Mouse (Mus musculus) hindbrain, embryonic 13.5 days (tissue): ENCODE results near the gene Mcm2. TPM values are rescaled to one million over a fixed set of nuclear protein-coding genes. Genes with fewer than 3 reads are reported as not detected.
A peak's percentile ranks its signal among the peaks of the same experiment; 100 is the strongest.

Source experiments
- ATAC-seq: fragments of 200-750 bp; cut with Nextera tagmentation; 2 replicates; pipeline ENCODE4 v1.8.0; 2017; ENCODE audit warnings: moderate TSS enrichment; ENCODE audit not compliant: low FRiP score
- H3K27ac ChIP-seq: fragments of 300-500 bp; sonication (generic); 2 replicates; pipeline ENCODE4 v1.5.1; 2015; ENCODE audit warnings: inconsistent platforms, mild to moderate bottlenecking, moderate library complexity
- H3K27me3 ChIP-seq: fragments of 300-500 bp; sonication (generic); 2 replicates; pipeline ENCODE4 v1.6.1; 2015; ENCODE audit warnings: mild to moderate bottlenecking, inconsistent platforms
- H3K36me3 ChIP-seq: fragments of 300-500 bp; sonication (generic); 2 replicates; pipeline ENCODE4 v1.6.1; 2015; ENCODE audit warnings: mild to moderate bottlenecking, inconsistent platforms
- H3K4me1 ChIP-seq: fragments of 300-500 bp; sonication (generic); replicated peaks from 2 replicates; pipeline ENCODE4 v1.6.1; 2015; ENCODE audit warnings: inconsistent platforms
- H3K4me2 ChIP-seq: fragments of 300-500 bp; sonication (generic); 2 replicates; pipeline ENCODE4 v1.6.1; 2015; ENCODE audit warnings: inconsistent platforms, mild to moderate bottlenecking, moderate library complexity
- H3K4me3 ChIP-seq: fragments of 300-500 bp; sonication (generic); 2 replicates; pipeline ENCODE4 v1.5.1; 2015; ENCODE audit warnings: mild to moderate bottlenecking, inconsistent platforms
- H3K9ac ChIP-seq: fragments of 300-500 bp; sonication (generic); 2 replicates; pipeline ENCODE4 v1.6.1; 2015; ENCODE audit warnings: mild to moderate bottlenecking, inconsistent platforms
- H3K9me3 ChIP-seq: fragments of 300-500 bp; sonication (generic); 2 replicates; pipeline ENCODE4 v1.6.1; 2016; ENCODE audit warnings: inconsistent platforms
- WGBS: fragments of 180-500 bp; shearing (Covaris S2); methylation state at CpG from one replicate; pipeline ENCODE4 v1.1.7; 2015; 5-methylcytosine and 5-hydroxymethylcytosine counted together
- polyA plus RNA-seq: library from polyadenylated mRNA; unstranded; fragments of >200 nt; fragmentation: Nextera tagmentation; extraction: Ambion mirVana; gene quantifications from 2 replicates; pipeline ENCODE4 v1.2.1, GENCODE M21; 2015

Gene Mcm2
- polyA plus RNA-seq, 1 experiment from 2014 or later, result 43.7 TPM

DNA sequence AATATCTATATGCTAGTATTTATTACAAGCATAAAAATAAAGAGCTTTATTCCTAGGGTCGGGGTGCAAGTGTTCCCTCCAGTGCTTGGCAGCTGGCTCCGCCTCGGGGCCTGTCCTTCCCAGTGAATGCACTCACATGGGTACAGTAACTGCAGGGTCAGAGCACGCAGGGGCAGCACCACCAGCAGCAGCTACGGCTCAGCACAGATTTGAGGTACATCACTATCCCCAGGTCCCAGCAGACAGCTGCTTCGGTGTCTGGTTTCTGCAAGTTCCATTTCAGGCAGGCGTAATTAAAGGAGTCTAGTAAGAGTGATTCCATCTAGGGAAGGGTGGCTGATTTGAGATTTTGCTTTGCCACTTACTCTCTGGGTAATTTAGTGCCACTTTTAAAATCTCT lies 40.2 kb downstream of the Mcm2 start:
- ATAC-seq, result no peak
- Histone ChIP-seq H3K27ac (no peak overlapping the region; the same call in 1 of the 2 replicates), H3K4me1 (peaks cover 18% of the 10 kb centered on the region; the same call in 1 of the 2 replicates), H3K9ac (no peak overlapping the region), H3K9me3 (no peaks in the 10 kb centered on the region), H3K4me3 (no peak overlapping the region), H3K27me3 (no peaks in the 10 kb centered on the region), H3K36me3 (peaks cover 89% of the 10 kb centered on the region), H3K4me2 (no peak overlapping the region)
- 63% methylated on average over 7 of the region's 7 CpGs for WGBS

GRCm38 (mm10) chr6:88857830-88858229 lies 40.8 kb downstream of the Mcm2 start:
- H3K36me3 ChIP-seq, result peaks cover 89% of the 10 kb centered on the region
- 88% methylated on average over 6 of the region's 6 CpGs for WGBS

DNA sequence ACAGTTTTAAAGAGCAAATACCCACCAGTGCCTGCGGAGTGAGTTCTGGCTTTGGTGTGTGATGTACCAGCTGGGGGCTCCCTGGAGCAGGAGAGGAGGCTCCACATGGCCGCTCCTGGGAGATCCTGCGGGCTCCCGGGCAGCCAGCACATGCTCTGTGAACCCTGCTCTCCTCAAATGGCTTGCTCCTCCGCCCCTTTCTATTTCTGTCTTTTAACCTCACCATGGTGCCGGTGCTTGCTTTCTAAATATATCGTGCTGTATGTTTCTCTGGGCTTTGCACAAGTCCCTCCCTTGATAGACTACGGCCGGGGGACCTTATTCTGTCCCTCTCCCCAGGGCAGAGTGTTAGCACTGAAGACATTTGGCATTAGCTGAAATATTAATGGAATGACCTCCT lies 41.3 kb downstream of the Mcm2 start:
- Histone ChIP-seq H3K4me1 (peaks cover 21% of the 10 kb centered on the region; the same call in 1 of the 2 replicates), H3K9me3 (no peaks in the 10 kb centered on the region), H3K4me2 (no peak overlapping the region), H3K4me3 (no peak overlapping the region), H3K9ac (no peak overlapping the region), H3K27me3 (no peaks in the 10 kb centered on the region), H3K27ac (no peak overlapping the region), H3K36me3 (peaks cover 87% of the 10 kb centered on the region)
- ATAC-seq, result no peak
- 46% methylated on average over 9 of the region's 9 CpGs for WGBS

More at GRCm38 (mm10) chr6:88857830-88858229, 40.8 kb downstream of the Mcm2 start:
- no peaks in the 10 kb centered on the region for H3K9me3 ChIP-seq
- no peak overlapping the region for H3K27ac ChIP-seq
- H3K4me3 ChIP-seq, result no peak overlapping the region
- no peaks in the 10 kb centered on the region for H3K27me3 ChIP-seq
- no peak for ATAC-seq
- H3K9ac ChIP-seq, result no peak overlapping the region
- H3K4me1 ChIP-seq, result peaks cover 21% of the 10 kb centered on the region; the same call in 1 of the 2 replicates
- no peak overlapping the region for H3K4me2 ChIP-seq

- ATAC-seq, result 0 out of 2 replicates have a peak, but pooled peaks have one; percentile 25
- 28% methylated on average over 5 of the region's 5 CpGs for WGBS
- Histone ChIP-seq H3K4me3 (no peak overlapping the region), H3K4me1 (peaks cover 21% of the 10 kb centered on the region; the same call in 1 of the 2 replicates), H3K9me3 (no peaks in the 10 kb centered on the region), H3K27me3 (no peaks in the 10 kb centered on the region), H3K27ac (no peak overlapping the region), H3K36me3 (peaks cover 79% of the 10 kb centered on the region), H3K4me2 (no peak overlapping the region), H3K9ac (no peak overlapping the region)
Observed at GRCm38 (mm10) chr6:88855636-88856035, 42.9 kb downstream of the Mcm2 start.

DNA sequence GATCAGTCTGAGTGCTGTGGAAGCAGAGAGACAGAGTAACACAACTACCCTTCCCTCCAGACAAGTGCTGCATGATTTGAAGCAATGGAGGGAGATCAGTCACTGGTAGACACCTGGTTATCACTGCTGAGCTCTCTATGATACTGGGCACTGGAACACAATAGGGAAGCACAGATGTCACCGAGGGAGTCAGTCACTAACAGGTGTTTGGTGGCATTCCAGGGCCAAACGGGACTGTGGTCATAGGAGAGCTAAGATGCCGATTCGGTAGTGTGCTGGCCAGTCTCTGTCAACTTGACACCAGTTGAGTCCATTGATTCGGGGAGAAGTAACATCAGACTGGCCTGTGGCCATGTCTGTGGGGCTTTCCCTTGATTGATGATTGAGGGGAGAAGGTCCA lies 44.1 kb downstream of the Mcm2 start:
- H3K4me1 ChIP-seq, result peaks cover 23% of the 10 kb centered on the region; the same call in 1 of the 2 replicates
- 76% methylated on average over 5 of the region's 5 CpGs for WGBS
- no peak overlapping the region for H3K4me2 ChIP-seq
- H3K4me3 ChIP-seq, result no peak overlapping the region
- H3K9ac ChIP-seq, result no peak overlapping the region
- no peaks in the 10 kb centered on the region for H3K9me3 ChIP-seq
- peaks cover 78% of the 10 kb centered on the region for H3K36me3 ChIP-seq
- H3K27ac ChIP-seq, result no peak overlapping the region
- no peak for ATAC-seq
- H3K27me3 ChIP-seq, result no peaks in the 10 kb centered on the region

DNA sequence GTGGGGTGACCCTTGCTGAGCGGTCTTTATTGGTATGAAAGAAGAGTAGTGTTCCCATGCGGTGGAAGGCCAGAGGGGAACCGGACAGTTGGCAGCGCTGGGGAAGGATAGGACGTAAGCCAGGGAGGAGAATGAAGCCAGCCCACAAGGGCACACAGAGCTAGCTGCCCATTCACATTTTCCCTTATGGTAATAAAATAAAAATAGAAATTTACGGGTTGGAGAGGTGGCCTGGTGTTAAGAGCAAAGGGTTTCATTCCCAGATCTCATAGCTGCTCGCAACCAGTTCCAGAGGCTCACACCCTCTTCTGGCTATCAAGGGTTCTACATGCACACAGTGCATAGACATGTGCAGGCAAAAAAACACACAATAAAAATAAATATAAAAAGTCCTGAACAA lies 48.5 kb downstream of the Mcm2 start:
- no peak for ATAC-seq
- 91% methylated on average over 7 of the region's 7 CpGs for WGBS

GRCm38 (mm10) chr6:88849270-88849669 lies 49.3 kb downstream of the Mcm2 start:
- H3K36me3 ChIP-seq, result peaks cover 88% of the 10 kb centered on the region
- 60% methylated on average over 4 of the region's 4 CpGs for whole genome bisulfite sequencing
- no peaks in the 10 kb centered on the region for H3K9me3 ChIP-seq
- no peaks in the 10 kb centered on the region for H3K27me3 ChIP-seq
- H3K9ac ChIP-seq, result no peak overlapping the region
- H3K4me3 ChIP-seq, result no peak overlapping the region
- H3K4me1 ChIP-seq, result peaks cover 13% of the 10 kb centered on the region; the same call in 1 of the 2 replicates
- H3K27ac ChIP-seq, result no peak overlapping the region
- peak; percentile 27; the same call in 1 of the 2 replicates for ATAC-seq
- H3K4me2 ChIP-seq, result no peak overlapping the region

More for the DNA sequence above, 48.5 kb downstream of the Mcm2 start:
- H3K9me3 ChIP-seq, result no peaks in the 10 kb centered on the region
- no peak overlapping the region for H3K4me2 ChIP-seq
- H3K27ac ChIP-seq, result no peak overlapping the region
- no peaks in the 10 kb centered on the region for H3K27me3 ChIP-seq
- no peak overlapping the region for H3K9ac ChIP-seq
- H3K4me1 ChIP-seq, result peaks cover 20% of the 10 kb centered on the region; the same call in 1 of the 2 replicates
- H3K36me3 ChIP-seq, result peaks cover 88% of the 10 kb centered on the region
- H3K4me3 ChIP-seq, result no peak overlapping the region

DNA sequence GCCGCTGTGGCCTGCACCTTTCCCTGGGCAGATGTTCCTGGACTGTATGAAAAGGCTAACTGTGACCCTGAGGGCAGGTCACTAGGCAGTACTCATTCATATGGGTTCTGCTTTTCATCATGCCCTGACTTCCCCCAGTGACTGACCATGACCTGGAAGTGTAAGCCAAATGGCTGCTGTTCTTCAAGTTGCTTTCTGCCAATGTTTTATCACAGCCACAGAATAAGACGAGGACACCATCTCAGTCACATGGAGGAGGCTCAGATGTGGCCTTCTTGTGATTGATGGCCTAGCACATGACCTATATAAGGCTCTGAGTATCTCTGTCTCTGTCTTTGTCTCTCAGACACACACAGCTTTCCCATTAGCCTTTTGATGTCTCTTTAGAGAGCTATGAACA lies 51.0 kb downstream of the Mcm2 start:
- Histone ChIP-seq H3K4me2 (no peak overlapping the region), H3K4me3 (no peak overlapping the region), H3K9me3 (no peaks in the 10 kb centered on the region), H3K36me3 (peaks cover 85% of the 10 kb centered on the region), H3K9ac (no peak overlapping the region), H3K4me1 (peaks cover 13% of the 10 kb centered on the region), H3K27ac (no peak overlapping the region), H3K27me3 (no peaks in the 10 kb centered on the region)
- 55% methylated on average over 2 of the region's 2 CpGs for WGBS
- ATAC-seq, result no peak

DNA sequence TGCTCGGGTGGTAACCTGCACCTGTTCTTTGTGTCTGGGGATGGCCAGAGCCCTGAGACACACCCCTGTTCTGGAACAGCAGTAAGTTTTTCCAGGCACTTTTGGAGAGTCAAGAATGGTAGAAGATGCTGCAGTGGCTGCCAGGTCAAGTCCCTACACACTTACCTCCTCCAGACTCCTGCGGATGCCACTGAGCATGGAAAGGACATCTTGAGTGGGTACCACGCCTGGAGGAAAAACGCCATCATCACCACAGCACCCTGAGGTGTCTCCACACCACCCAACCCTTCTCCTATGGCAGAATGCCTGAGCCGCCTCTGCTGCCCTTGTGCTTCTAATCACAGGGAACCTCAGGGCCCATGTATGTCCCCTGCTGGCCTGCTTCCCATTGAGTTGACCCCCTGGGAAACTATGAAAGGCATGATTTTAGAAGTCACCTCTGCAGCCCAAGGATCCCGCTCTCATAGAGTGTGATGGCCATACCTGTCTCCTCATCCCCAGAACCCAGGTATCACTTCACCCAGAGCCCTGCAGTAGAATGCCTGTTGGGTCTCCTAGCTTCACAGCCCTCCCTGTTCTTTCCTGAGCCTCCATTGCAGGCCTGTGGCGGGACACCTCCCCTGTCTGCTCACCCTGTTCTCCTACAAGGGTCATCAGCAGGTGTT lies 53.5 kb downstream of the Mcm2 start:
- H3K27me3 ChIP-seq, result no peaks in the 10 kb centered on the region
- no peak overlapping the region for H3K4me3 ChIP-seq
- H3K9me3 ChIP-seq, result no peaks in the 10 kb centered on the region
- WGBS, result 89% methylated on average over 7 of the region's 7 CpGs
- H3K36me3 ChIP-seq, result peaks cover 69% of the 10 kb centered on the region
- no peak overlapping the region for H3K4me2 ChIP-seq
- H3K27ac ChIP-seq, result no peak overlapping the region
- H3K9ac ChIP-seq, result no peak overlapping the region
- peaks cover 27% of the 10 kb centered on the region for H3K4me1 ChIP-seq
- no peak for ATAC-seq

GRCm38 (mm10) chr6:88843781-88844725 lies 54.5 kb downstream of the Mcm2 start:
- Histone ChIP-seq H3K9ac (peak overlapping the region; percentile 46; the same call in 1 of the 2 replicates), H3K4me2 (no peak overlapping the region), H3K4me1 (peaks cover 32% of the 10 kb centered on the region), H3K27ac (peak overlapping the region; percentile 89; the same call in 1 of the 2 replicates), H3K36me3 (peaks cover 64% of the 10 kb centered on the region), H3K27me3 (no peaks in the 10 kb centered on the region), H3K9me3 (no peaks in the 10 kb centered on the region), H3K4me3 (no peak overlapping the region)
- no peak for ATAC-seq
- 78% methylated on average over 9 of the region's 9 CpGs for WGBS

DNA sequence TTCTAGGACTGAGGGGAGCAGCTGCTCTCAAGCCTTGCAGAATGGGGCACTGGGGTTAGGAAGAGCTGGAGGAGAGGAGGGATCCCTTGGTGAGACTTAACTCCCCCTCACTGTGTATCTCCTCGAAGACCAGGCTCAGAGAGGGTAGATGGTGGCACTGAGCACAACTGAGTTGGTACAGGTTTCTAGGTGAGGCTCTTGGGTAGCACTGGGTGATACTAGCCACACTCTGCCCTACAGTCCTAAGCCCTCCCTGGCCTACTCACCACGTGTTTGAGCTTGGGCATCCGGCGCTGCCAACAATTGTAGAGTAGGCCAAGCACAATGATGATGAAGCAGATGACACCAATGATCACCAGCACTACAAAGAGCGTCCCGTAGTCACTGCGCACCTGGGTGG lies 55.3 kb downstream of the Mcm2 start:
- Histone ChIP-seq H3K36me3 (peaks cover 64% of the 10 kb centered on the region), H3K27me3 (no peaks in the 10 kb centered on the region), H3K4me2 (peak overlapping the region; percentile 90), H3K9ac (peak overlapping the region; percentile 74; the same call in 1 of the 2 replicates), H3K4me1 (peaks cover 32% of the 10 kb centered on the region), H3K4me3 (peak overlapping the region; percentile 77), H3K27ac (peak overlapping the region; percentile 89), H3K9me3 (no peaks in the 10 kb centered on the region)
- WGBS, result 69% methylated on average over 7 of the region's 7 CpGs
- no peak for ATAC-seq

DNA sequence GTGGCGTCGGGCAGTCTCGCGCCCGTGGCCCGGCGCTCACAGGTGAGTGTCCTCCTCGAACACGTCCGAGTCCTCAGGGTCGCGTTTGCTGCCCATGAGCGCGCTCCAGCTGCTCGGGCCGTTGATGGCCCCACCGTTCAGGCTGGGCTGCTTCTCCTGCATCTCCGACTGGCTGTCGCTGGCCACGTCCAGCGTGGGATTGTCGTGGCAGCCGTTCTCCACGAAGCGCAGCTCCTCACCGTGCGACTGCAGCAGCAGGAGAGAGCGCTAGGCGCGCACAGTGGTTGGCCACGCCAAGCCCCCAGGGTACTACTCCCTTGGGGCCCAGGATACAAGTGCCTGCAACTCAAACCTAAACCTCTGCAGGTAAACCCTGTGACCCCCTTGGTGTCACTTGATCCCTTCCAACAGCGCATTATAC lies 55.8 kb downstream of the Mcm2 start:
- ATAC-seq, result peak; percentile 7; the same call in 1 of the 2 replicates
- Histone ChIP-seq H3K4me2 (peak overlapping the region; percentile 90), H3K27me3 (no peaks in the 10 kb centered on the region), H3K36me3 (peaks cover 64% of the 10 kb centered on the region), H3K4me1 (peaks cover 32% of the 10 kb centered on the region), H3K4me3 (peak overlapping the region; percentile 77), H3K9me3 (no peaks in the 10 kb centered on the region), H3K27ac (peak overlapping the region; percentile 89), H3K9ac (peak overlapping the region; percentile 74)
- WGBS, result 1% methylated on average over 32 of the region's 32 CpGs
